Mouse (Mus musculus) T-helper 2 cell (primary cell): ENCODE data around the gene Ets1.

Experiments used
- in situ Hi-C: fragments of 300-600 bp; cut with MboI, MseI; formaldehyde crosslinking; loops from one replicate; pipeline ENCODE4 v1.15.1; 2025; ENCODE audit warnings: high pct_unique_total_duplicates

The Ets1 gene

DNA sequence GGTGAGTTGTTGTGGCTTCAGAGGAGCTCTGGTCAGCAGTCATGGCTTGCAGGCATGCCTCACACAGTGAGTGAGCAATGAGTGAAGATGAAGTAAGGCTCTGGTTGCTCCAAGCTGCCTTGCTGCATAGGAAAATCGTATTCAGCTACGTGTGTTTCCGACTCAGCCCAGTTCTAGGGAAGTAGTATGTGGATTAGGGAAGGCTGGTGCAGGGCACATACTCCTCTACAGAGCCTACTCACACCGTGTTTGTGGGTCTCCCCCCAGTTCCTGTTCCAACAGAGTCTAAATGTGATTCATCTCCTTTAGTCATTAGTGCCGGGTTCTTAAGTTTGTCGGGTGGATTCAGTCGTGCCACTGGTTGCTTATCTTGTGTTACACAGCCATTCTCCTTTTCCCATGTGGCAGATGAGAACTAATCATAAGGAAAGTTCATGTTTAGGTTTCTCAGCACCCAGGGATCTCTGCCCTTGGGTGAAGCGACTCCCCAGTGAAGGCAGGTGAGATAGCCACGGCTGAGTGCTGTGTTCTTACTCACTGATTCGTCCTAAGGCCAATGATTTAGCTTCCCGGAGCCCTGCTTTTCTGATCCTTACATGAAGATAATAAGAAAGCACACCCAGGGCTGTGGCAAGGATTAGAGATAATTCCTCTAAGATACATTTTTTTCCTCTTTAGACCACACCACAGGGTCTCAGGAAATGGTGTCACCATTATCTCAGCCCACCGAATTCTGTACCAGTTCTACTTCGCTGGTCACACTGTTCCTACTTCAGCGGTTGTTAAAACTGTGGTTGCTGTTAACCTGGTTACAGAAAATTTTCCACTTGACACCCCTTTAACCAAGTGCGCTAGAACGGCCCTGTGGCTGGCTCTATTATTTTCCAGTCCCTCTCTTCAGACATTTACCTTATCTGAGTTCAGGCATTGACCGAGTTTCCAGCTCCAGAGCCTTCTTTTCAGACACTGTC lies 74.0 kb downstream of the Ets1 start:
- in situ Hi-C loops, result loop anchor here (5.0 to 10.0 kb wide), 2 partner anchors 203 to 215 kb away; no protein-coding TSS in a partner anchor

GRCm38 (mm10) chr9:32710987-32711652 lies 75.1 kb downstream of the Ets1 start:
- in situ Hi-C loops, result loop anchor here (10.0 kb wide), 1 partner anchor 214 kb away; no protein-coding TSS in a partner anchor

DNA sequence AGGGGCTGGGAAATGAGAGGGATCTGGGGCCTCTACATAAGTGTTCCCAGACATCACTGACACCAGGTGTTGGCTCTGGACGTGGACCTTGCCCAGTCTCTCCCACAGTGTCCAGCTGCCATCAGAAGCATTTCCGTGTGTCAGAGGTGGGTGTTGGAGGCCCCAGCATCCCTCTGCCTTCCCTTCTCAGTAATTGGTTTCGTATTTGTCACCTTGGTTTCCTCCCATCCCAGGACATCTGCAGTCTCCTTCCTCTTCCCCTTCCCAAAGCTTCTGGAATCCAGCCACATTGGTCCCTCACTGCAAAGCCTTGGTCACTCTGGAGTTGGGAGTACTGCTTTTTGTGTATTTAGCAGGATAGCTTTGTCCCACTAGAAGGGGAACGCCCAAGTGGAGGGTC lies 75.7 kb downstream of the Ets1 start:
- in situ Hi-C loops, result loop anchor here (10.0 kb wide), 1 partner anchor 213 kb away; no protein-coding TSS in a partner anchor

DNA sequence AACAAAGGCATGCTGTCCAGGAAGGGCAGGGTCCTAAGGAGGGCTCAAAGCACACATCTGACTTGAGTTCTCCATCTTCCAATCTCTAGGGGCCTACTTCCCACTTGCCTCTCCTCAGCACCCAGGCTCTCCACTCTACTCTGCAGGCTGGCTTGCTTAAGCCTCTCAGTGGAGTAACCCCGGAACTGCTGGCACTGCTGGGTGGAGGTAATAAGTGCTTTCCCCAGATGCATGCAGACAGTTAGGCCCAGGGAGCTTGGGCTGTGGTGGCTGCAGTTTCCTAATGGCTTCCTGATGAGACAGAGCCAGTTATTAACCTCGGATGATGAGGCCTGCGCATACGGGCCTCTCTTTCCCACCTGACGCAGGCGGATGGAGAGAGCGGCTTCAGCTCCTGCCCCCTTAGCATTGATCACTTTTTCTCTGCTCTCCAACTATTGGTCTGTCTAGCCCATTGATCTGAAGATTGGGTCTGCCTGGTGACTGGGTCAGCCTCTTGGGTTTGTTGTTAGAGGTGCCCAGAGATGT lies 76.4 kb downstream of the Ets1 start:
- in situ Hi-C loops, result loop anchor here (10.0 kb wide), 1 partner anchor 212 kb away; no protein-coding TSS in a partner anchor

- in situ Hi-C loops, result loop anchor here (10.0 kb wide), 1 partner anchor 212 kb away; no protein-coding TSS in a partner anchor
Observed at GRCm38 (mm10) chr9:32713106-32713505, 77.1 kb downstream of the Ets1 start.

- in situ Hi-C loops, result loop anchor here (10.0 kb wide), 1 partner anchor 211 kb away; no protein-coding TSS in a partner anchor
Observed at GRCm38 (mm10) chr9:32713790-32714189, 77.8 kb downstream of the Ets1 start.

DNA sequence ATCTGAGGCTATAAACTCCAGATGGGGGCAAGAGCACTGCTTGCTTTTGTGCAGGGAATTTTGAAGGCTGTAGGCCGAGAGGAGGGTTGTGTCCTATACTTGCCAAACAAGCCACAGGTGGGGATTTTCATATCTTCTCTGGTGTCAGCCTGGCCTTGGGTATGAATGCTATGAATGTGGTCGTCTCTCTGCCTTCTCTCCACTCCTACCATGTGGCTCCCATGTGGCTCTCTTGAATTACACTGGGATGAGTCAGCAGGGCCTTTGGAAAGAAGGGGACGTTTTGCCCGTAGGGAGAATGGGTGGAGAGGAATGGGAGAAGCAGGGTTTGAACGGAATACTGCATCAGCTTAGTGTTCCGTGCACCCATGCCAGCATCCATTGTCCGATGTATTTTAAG lies 78.5 kb downstream of the Ets1 start:
- in situ Hi-C loops, result loop anchor here (10.0 kb wide), 1 partner anchor 210 kb away; no protein-coding TSS in a partner anchor

DNA sequence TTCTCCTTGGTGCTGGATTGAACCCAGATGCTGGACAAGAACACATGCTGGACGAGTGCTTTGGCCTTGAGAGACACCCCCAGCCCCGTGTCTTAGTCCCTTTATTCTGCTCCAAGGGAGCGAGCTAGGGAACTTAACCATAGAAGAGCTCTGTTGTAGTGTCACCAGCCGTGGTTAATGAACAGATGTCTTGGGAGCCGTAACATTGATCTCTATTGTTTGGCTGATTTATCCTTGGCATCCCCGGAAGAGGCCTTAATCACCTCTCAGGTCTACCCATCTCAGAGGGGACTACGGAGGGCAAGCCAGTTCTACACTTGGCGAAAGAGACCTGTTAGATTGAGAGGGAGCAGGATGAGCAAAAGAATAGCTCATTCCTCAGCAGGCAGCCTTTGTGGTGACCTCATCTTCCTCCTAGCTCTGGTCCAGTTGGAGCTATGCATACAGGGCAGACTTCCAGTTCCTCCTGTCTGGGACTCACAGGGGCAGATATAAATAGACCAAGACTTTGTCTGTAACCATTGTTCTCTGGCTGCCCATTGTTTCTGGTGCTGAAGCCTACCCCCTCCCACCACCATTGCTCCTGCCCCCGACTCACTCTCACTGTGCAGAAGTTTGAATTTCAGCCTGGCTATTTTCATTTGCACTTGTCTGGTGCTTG lies 79.9 kb downstream of the Ets1 start:
- in situ Hi-C loops, result loop anchor here (5.0 to 10.0 kb wide), 2 partner anchors 179 to 209 kb away; no protein-coding TSS in a partner anchor

GRCm38 (mm10) chr9:32717268-32717920 lies 81.4 kb downstream of the Ets1 start:
- in situ Hi-C loops, result loop anchor here (5.0 to 10.0 kb wide), 2 partner anchors 180 to 207 kb away; no protein-coding TSS in a partner anchor

- in situ Hi-C loops, result loop anchor here (5.0 to 10.0 kb wide), 2 partner anchors 181 to 207 kb away; no protein-coding TSS in a partner anchor
Observed at GRCm38 (mm10) chr9:32717931-32718820, 82.2 kb downstream of the Ets1 start.

DNA sequence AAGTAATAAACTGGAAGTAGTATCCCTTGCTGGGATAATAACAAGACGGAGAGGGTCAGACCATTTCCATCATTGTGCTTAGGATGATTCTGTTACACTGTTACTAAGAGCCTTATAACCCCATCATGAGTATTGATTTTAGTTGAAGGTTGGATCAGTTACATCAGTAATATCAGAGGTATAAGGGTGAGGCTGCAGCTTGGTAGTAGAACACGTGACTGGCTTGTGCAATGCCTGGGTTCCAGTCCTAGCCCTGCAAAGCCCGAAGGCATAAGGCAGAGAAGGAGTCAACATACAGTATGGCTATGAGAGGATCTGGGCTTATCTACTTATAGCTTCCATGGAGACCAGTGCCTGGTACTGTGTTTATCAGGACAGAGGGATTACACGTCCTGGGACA lies 82.8 kb downstream of the Ets1 start:
- in situ Hi-C loops, result loop anchor here (5.0 to 10.0 kb wide), 2 partner anchors 182 to 206 kb away; no protein-coding TSS in a partner anchor

- in situ Hi-C loops, result loop anchor here (5.0 to 10.0 kb wide), 2 partner anchors 183 to 205 kb away; no protein-coding TSS in a partner anchor
Observed at GRCm38 (mm10) chr9:32719941-32720263, 83.9 kb downstream of the Ets1 start.

GRCm38 (mm10) chr9:32720264-32721031 lies 84.4 kb downstream of the Ets1 start:
- in situ Hi-C loops, result no loop called here

DNA sequence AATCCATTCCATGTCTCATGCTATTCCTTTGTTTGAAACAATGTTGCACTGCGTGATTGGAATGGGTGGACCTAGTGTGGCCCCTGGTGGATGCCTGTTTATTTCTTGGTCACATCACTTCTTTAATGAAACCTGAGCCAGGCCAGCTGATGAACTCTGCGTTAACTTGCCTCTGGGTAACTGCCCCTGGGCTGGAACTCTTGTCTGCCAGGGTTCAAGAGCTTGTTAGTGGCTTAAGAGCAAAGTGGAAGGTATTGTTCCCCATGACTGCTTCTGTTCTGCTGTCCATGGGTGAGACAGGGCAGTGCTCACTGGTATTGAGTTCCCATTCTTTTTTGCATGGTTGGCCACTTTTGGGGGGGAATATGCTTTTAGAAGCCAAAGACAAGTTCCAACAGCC lies 85.1 kb downstream of the Ets1 start:
- in situ Hi-C loops, result no loop called here

DNA sequence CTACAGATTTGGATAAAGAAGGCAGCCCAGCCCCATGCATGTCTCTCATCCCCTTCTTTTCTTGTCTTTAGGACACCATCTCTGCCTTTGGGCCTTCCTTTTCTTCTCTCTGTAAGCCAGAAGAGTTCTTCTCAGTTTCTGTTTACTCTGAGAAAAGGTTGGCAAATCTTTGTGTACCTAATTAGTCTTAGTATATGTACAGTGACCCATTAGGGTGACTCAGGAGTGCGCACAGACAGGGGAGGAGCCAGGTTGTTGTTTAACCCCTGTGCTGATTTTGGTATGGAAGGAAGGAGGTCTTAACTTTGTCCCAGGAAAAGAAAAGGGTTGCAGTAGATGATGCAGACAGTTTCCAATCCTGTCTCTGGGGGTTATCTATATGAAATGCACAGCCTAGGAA lies 86.2 kb downstream of the Ets1 start:
- in situ Hi-C loops, result no loop called here

GRCm38 (mm10) chr9:32722969-32723368 lies 86.9 kb downstream of the Ets1 start:
- in situ Hi-C loops, result no loop called here

GRCm38 (mm10) chr9:32724131-32724825 lies 88.3 kb downstream of the Ets1 start:
- in situ Hi-C loops, result no loop called here

- in situ Hi-C loops, result no loop called here
Observed at GRCm38 (mm10) chr9:32725902-32726301, 89.9 kb downstream of the Ets1 start.
